Mouse (Mus musculus) liver, embryonic 14.5 days (tissue): ENCODE measurements around the gene Rps2. TPM values are rescaled to one million over a fixed set of nuclear protein-coding genes. Genes with fewer than 3 reads are reported as not detected.
A peak's percentile ranks its signal among the peaks of the same experiment; 100 is the strongest.

Experiments used
- ATAC-seq: fragments of 200-750 bp; cut with Nextera tagmentation; 2 replicates; pipeline ENCODE4 v1.8.0; 2017; ENCODE audit warnings: moderate number of reproducible peaks, mild to moderate bottlenecking, moderate library complexity; ENCODE audit not compliant: insufficient read depth
- DNase-seq, 3 experiments: peaks; one replicate each; pipeline ENCODE4 v3.0.0-alpha.2; 2012 to 2013; ENCODE audit warnings: low read depth in 3 of 3, low spot score in 3 of 3
- H3K27ac ChIP-seq: fragments of 300-500 bp; sonication (generic); 2 replicates; pipeline ENCODE4 v1.5.1; 2014; ENCODE audit warnings: moderate library complexity, mild to moderate bottlenecking, control low read depth, inconsistent platforms
- H3K27me3 ChIP-seq: fragments of 300-500 bp; sonication (generic); 2 replicates; pipeline ENCODE4 v1.6.1; 2014; ENCODE audit warnings: mild to moderate bottlenecking, low read length, moderate library complexity; ENCODE audit not compliant: control insufficient read depth, insufficient read depth
- H3K36me3 ChIP-seq: fragments of 300-500 bp; sonication (generic); replicated peaks from 2 replicates; pipeline ENCODE4 v1.6.1; 2014; ENCODE audit warnings: low read depth; ENCODE audit not compliant: control insufficient read depth, insufficient read depth
- H3K4me1 ChIP-seq, 2 experiments: fragments of 200-500 bp in 1 of 2; fragments of 300-500 bp in 1 of 2; sonication (generic) in 1 of 2; replicated peaks; 2 replicates each; pipeline ENCODE4 v1.6.1; 2012 to 2014; ENCODE audit warnings: antibody characterized with exemption in 1 of 2, inconsistent platforms in 1 of 2, low read length in 1 of 2; ENCODE audit not compliant: control insufficient read depth in 2 of 2, insufficient read depth in 2 of 2
- H3K4me2 ChIP-seq: fragments of 300-500 bp; sonication (generic); 2 replicates; pipeline ENCODE4 v1.6.1; 2014; ENCODE audit warnings: low read depth, mild to moderate bottlenecking, control low read depth, moderate library complexity
- H3K4me3 ChIP-seq, 2 experiments: fragments of 200-500 bp in 1 of 2; fragments of 300-500 bp in 1 of 2; sonication (generic) in 1 of 2; 2 replicates each; pipeline ENCODE4 v1.5.1; 2012 to 2014; ENCODE audit warnings: low read depth in 2 of 2, low read length in 2 of 2, mild to moderate bottlenecking in 2 of 2, control low read depth in 1 of 2, inconsistent platforms in 1 of 2, moderate library complexity in 1 of 2; ENCODE audit not compliant: insufficient read depth in 1 of 2
- H3K9ac ChIP-seq: fragments of 300-500 bp; sonication (generic); replicated peaks from 2 replicates; pipeline ENCODE4 v1.6.1; 2014; ENCODE audit warnings: mild to moderate bottlenecking, control low read depth, moderate library complexity
- H3K9me3 ChIP-seq: fragments of 300-500 bp; sonication (generic); 2 replicates; pipeline ENCODE4 v1.6.1; 2016; ENCODE audit warnings: low read length, mixed read lengths; ENCODE audit not compliant: control insufficient read depth
- CTCF ChIP-seq: IDR thresholded peaks from 2 replicates; pipeline ENCODE4 v1.5.1; 2016; ENCODE audit warnings: antibody characterized with exemption, low read depth, control low read depth
- EP300 ChIP-seq: IDR thresholded peaks from 2 replicates; pipeline ENCODE4 v1.6.1; 2016; ENCODE audit warnings: antibody characterized with exemption, low read depth
- WGBS: fragments of 180-500 bp; shearing (Covaris S2); extraction: QIAGEN DNeasy Blood & Tissue Kit; methylation state at CpG from one replicate; pipeline ENCODE4 v1.1.7; 2014; ENCODE audit not compliant: insufficient replicate concordance; 5-methylcytosine and 5-hydroxymethylcytosine counted together
- polyA plus RNA-seq, 2 experiments: library from polyadenylated mRNA; depleted of rRNA in 1 of 2; stranded (reverse) in 1 of 2; unstranded in 1 of 2; fragments of >200 nt; fragmentation: Nextera tagmentation in 1 of 2; extraction: Ambion mirVana in 1 of 2; gene quantifications; 2 replicates each; pipeline versions ENCODE4 v1.2.1 to v1.2.3; 2012 to 2014

The Rps2 gene
- polyA plus RNA-seq, 2 experiments = 1,219 to 2,096 TPM

- H3K36me3 ChIP-seq = peaks cover 3% of the 10 kb centered on the region
- H3K9ac ChIP-seq = peak overlapping the region; percentile 80
- WGBS = 6% methylated on average over 51 of the region's 51 CpGs
- H3K27ac ChIP-seq = peak overlapping the region; percentile 67
- DNase-seq (no peak), ATAC-seq (peak; percentile 19)
- H3K4me1 ChIP-seq = peaks cover 6 to 8% of the 10 kb centered on the region in 2 experiments
- H3K4me3 ChIP-seq = peak overlapping the region; percentile 83 to 96
- H3K9me3 ChIP-seq = no peaks in the 10 kb centered on the region
- peak overlapping the region; percentile 80 for H3K4me2 ChIP-seq
- TF ChIP-seq EP300 (no peak), CTCF (no peak)
- H3K27me3 ChIP-seq = peaks cover 8% of the 10 kb centered on the region
These were observed 22.4 kb upstream of the Rps2 start for GRCm38 (mm10) chr17:24695326-24696010.

- Histone ChIP-seq H3K36me3 (peaks cover 3% of the 10 kb centered on the region), H3K9ac (peak within 1 kb of the TSS; percentile 80), H3K4me2 (peak within 1 kb of the TSS; percentile 80), H3K4me1 (peaks cover 6 to 8% of the 10 kb centered on the region in 2 experiments), H3K4me3 (peak within 1 kb of the TSS; percentile 83 to 96), H3K27me3 (peaks cover under 1% of the 10 kb centered on the region), H3K9me3 (no peaks in the 10 kb centered on the region), H3K27ac (peak within 1 kb of the TSS; percentile 67)
- peak; percentile 14; the same call in 1 of the 2 replicates for TF ChIP-seq CTCF
- TF ChIP-seq EP300 = no peak
- under 1% methylated on average over 76 of the region's 76 CpGs for WGBS
- DNase-seq = peak; percentile 71 to 76 (median 75)
- peak; percentile 94 for ATAC-seq
These were observed 21.8 kb upstream of the Rps2 start, which contains the start of the genes Gfer and Noxo1 for GRCm38 (mm10) chr17:24696011-24696697. Gene Gfer (minus strand): TSS chr17:24696156. Gene Noxo1 (plus strand): TSS chr17:24696234.

- no peaks in the 10 kb centered on the region for H3K9me3 ChIP-seq
- no peak overlapping the region for H3K4me2 ChIP-seq
- H3K4me1 ChIP-seq = peaks cover 6 to 8% of the 10 kb centered on the region in 2 experiments
- 24% methylated on average over 5 of the region's 5 CpGs for WGBS
- peaks cover 13% of the 10 kb centered on the region for H3K36me3 ChIP-seq
- H3K4me3 ChIP-seq = no peak overlapping the region
- no peak for ATAC-seq
- no peak overlapping the region for H3K27ac ChIP-seq
- H3K27me3 ChIP-seq = no peaks in the 10 kb centered on the region
- H3K9ac ChIP-seq = no peak overlapping the region
- no peak for DNase-seq
- TF ChIP-seq EP300 = no peak
- no peak for TF ChIP-seq CTCF
These were observed 19.9 kb upstream of the Rps2 start for GRCm38 (mm10) chr17:24697985-24698384.

GRCm38 (mm10) chr17:24698715-24699114, 19.2 kb upstream of the Rps2 start:
- WGBS = 64% methylated on average over 9 of the region's 9 CpGs
- H3K4me3 ChIP-seq = no peak overlapping the region
- H3K4me2 ChIP-seq = no peak overlapping the region
- H3K9me3 ChIP-seq = no peaks in the 10 kb centered on the region
- H3K27me3 ChIP-seq = no peaks in the 10 kb centered on the region
- ATAC-seq (no peak), DNase-seq (no peak)
- H3K9ac ChIP-seq = no peak overlapping the region
- H3K36me3 ChIP-seq = peaks cover 11% of the 10 kb centered on the region
- TF ChIP-seq EP300 = no peak
- no peak for TF ChIP-seq CTCF
- no peak overlapping the region for H3K27ac ChIP-seq
- H3K4me1 ChIP-seq = peaks cover 6 to 8% of the 10 kb centered on the region in 2 experiments

GRCm38 (mm10) chr17:24699473-24699872, 18.4 kb upstream of the Rps2 start:
- Histone ChIP-seq H3K4me1 (peaks cover 6 to 8% of the 10 kb centered on the region in 2 experiments), H3K36me3 (peaks cover 14% of the 10 kb centered on the region), H3K9ac (no peak overlapping the region), H3K9me3 (no peaks in the 10 kb centered on the region), H3K4me3 (no peak overlapping the region), H3K27ac (no peak overlapping the region), H3K27me3 (no peaks in the 10 kb centered on the region), H3K4me2 (no peak overlapping the region)
- WGBS = 69% methylated on average over 2 of the region's 2 CpGs
- ATAC-seq = no peak
- TF ChIP-seq EP300 = no peak
- no peak for TF ChIP-seq CTCF
- no peak for DNase-seq
